Mouse (Mus musculus) C2C12 (cell line): Measurements from ENCODE around the gene Cgnl1. TPM values are rescaled to one million over a fixed set of nuclear protein-coding genes. Genes with fewer than 3 reads are reported as not detected.

ENCODE experiments used
- H3K27me3 ChIP-seq: one replicate; pipeline ENCODE4 v1.6.1; 2011; ENCODE audit not compliant: control insufficient read depth, insufficient read depth, insufficient read length
- H3K36me3 ChIP-seq: one replicate; pipeline ENCODE4 v1.6.1; 2011; ENCODE audit not compliant: control insufficient read depth, insufficient read depth
- H3K4me3 ChIP-seq: one replicate; pipeline ENCODE4 v1.5.1; 2011; ENCODE audit warnings: mild to moderate bottlenecking, control low read depth; ENCODE audit not compliant: poor library complexity, insufficient read depth, severe bottlenecking
- H3K79me2 ChIP-seq: one replicate; pipeline ENCODE4 v1.6.1; 2011; ENCODE audit not compliant: control insufficient read depth, insufficient read depth
- H3K79me3 ChIP-seq: one replicate; pipeline ENCODE4 v1.6.1; 2011; ENCODE audit warnings: low read depth, control low read depth
- H3ac ChIP-seq: one replicate; pipeline ENCODE3; 2011; ENCODE audit warnings: low read depth; ENCODE audit not compliant: control insufficient read depth, insufficient read length
- CEBPB ChIP-seq: IDR thresholded peaks from one replicate; pipeline ENCODE4 v1.6.1; 2011; ENCODE audit warnings: low read depth, mild to moderate bottlenecking, control low read depth, moderate library complexity
- CTCF ChIP-seq: IDR thresholded peaks from one replicate; pipeline ENCODE4 v1.5.1; 2011; ENCODE audit not compliant: control insufficient read depth, insufficient read depth, insufficient read length
- FOSL1 ChIP-seq: IDR thresholded peaks from one replicate; pipeline ENCODE4 v1.8.0; 2011; ENCODE audit warnings: mild to moderate bottlenecking, low read length; ENCODE audit not compliant: poor library complexity, insufficient read depth, severe bottlenecking
- MAX ChIP-seq: IDR thresholded peaks from one replicate; pipeline ENCODE4 v1.6.1; 2011; ENCODE audit warnings: mild to moderate bottlenecking, control low read depth
- MYOD1 ChIP-seq: IDR thresholded peaks from one replicate; pipeline ENCODE4 v1.6.1; 2011; ENCODE audit warnings: low read depth; ENCODE audit not compliant: control insufficient read depth, insufficient read length
- MYOG ChIP-seq: IDR thresholded peaks from one replicate; pipeline ENCODE4 v1.6.1; 2011; ENCODE audit not compliant: control insufficient read depth, insufficient read length; ENCODE audit errors: extremely low read depth
- USF1 ChIP-seq: IDR thresholded peaks from one replicate; pipeline ENCODE4 v1.6.1; 2011; ENCODE audit warnings: low read depth, mild to moderate bottlenecking, control low read depth, moderate library complexity
- polyA plus RNA-seq: library from polyadenylated mRNA; unstranded; fragments of >200 nt; fragmentation: generic; extraction: Trizol; gene quantifications from one replicate; pipeline ENCODE4 v1.2.1, GENCODE M21; 2012; ENCODE audit warnings: missing spikeins

Cgnl1 gene
- polyA plus RNA-seq, 1 experiment = 1.9 TPM

- H3ac ChIP-seq = no peak overlapping the region
- H3K79me3 ChIP-seq = no peaks in the 10 kb centered on the region
- H3K36me3 ChIP-seq = no peaks in the 10 kb centered on the region
- H3K4me3 ChIP-seq = no peak overlapping the region
- H3K79me2 ChIP-seq = no peaks in the 10 kb centered on the region
- TF ChIP-seq CEBPB (no peak), MAX (no peak), MYOG (no peak), USF1 (no peak), MYOD1 (no peak), CTCF (no peak)
- H3K27me3 ChIP-seq = peaks cover 5% of the 10 kb centered on the region
These were observed 155.2 kb downstream of the Cgnl1 start for GRCm38 (mm10) chr9:71616185-71616584.

GRCm38 (mm10) chr9:71614643-71615042 is 156.8 kb downstream of the Cgnl1 start:
- no peaks in the 10 kb centered on the region for H3K79me3 ChIP-seq
- H3K4me3 ChIP-seq = no peak overlapping the region
- TF ChIP-seq FOSL1 (no peak), CTCF (peak; percentile 53)

DNA sequence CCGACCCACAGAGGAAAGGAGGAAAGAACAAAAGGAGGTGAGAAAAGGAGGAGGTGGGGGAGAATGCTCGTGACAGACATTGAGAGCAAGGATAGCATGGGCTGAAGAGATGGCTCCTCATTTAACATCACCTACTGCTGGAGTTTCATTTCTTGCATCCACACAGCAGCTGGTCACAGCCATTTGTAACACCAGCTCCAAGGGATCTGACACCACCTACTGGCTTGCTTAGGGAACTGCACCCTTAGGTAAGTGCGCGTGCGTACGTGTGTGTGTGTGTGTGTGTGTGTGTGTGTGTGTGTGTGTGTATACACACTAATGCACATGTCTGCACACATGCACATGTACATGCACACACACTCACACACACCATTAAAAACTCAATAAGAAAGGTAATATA is 158.4 kb downstream of the Cgnl1 start:
- no peaks in the 10 kb centered on the region for H3K79me2 ChIP-seq
- H3ac ChIP-seq = no peak overlapping the region
- H3K79me3 ChIP-seq = no peaks in the 10 kb centered on the region
- H3K4me3 ChIP-seq = no peak overlapping the region
- H3K27me3 ChIP-seq = peaks cover 13% of the 10 kb centered on the region
- TF ChIP-seq CTCF = peak; percentile 8
- TF ChIP-seq FOSL1 = no peak
- no peaks in the 10 kb centered on the region for H3K36me3 ChIP-seq

More at GRCm38 (mm10) chr9:71614643-71615042, 156.8 kb downstream of the Cgnl1 start:
- Histone ChIP-seq H3K27me3 (peaks cover 7% of the 10 kb centered on the region), H3K79me2 (no peaks in the 10 kb centered on the region), H3K36me3 (no peaks in the 10 kb centered on the region), H3ac (no peak overlapping the region)

DNA sequence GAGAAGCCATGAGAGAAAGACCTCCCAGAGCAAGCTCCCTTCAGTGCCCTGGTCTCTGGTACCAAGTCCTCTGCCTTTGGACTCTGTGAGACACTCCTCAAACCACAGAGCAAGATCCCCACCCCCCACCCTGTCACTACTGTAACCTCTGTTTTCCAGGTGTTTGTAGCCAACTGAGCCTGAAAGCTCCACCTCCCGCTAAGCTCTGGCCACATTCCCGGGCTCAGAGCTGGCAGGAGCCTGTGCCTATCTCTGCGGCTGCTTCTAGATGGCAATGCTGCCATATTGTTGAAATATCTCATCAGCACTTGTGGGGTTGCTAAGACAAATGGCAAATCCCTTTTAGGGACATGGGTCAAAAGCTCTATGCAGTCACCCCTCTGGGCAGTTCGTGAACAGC is 159.5 kb downstream of the Cgnl1 start:
- no peaks in the 10 kb centered on the region for H3K79me3 ChIP-seq
- TF ChIP-seq CTCF (no peak), MYOG (no peak), MYOD1 (no peak), MAX (no peak), USF1 (no peak), CEBPB (no peak)
- H3K4me3 ChIP-seq = no peak overlapping the region
- no peaks in the 10 kb centered on the region for H3K36me3 ChIP-seq
- peaks cover 13% of the 10 kb centered on the region for H3K27me3 ChIP-seq
- no peak overlapping the region for H3ac ChIP-seq
- H3K79me2 ChIP-seq = no peaks in the 10 kb centered on the region

GRCm38 (mm10) chr9:71609010-71609409 is 162.4 kb downstream of the Cgnl1 start:
- no peaks in the 10 kb centered on the region for H3K79me3 ChIP-seq
- H3ac ChIP-seq = no peak overlapping the region
- H3K4me3 ChIP-seq = no peak overlapping the region
- peaks cover 13% of the 10 kb centered on the region for H3K27me3 ChIP-seq
- H3K36me3 ChIP-seq = no peaks in the 10 kb centered on the region
- H3K79me2 ChIP-seq = no peaks in the 10 kb centered on the region
- no peak for TF ChIP-seq CTCF
- TF ChIP-seq FOSL1 = no peak
- no peak for TF ChIP-seq USF1
- no peak for TF ChIP-seq MYOD1
- TF ChIP-seq MAX = no peak
- no peak for TF ChIP-seq MYOG
- TF ChIP-seq CEBPB = no peak

- H3ac ChIP-seq = no peak overlapping the region
- no peaks in the 10 kb centered on the region for H3K36me3 ChIP-seq
- H3K27me3 ChIP-seq = peaks cover 8% of the 10 kb centered on the region
- no peak overlapping the region for H3K4me3 ChIP-seq
- no peak for TF ChIP-seq MYOG
- no peak for TF ChIP-seq MAX
- TF ChIP-seq USF1 = no peak
- TF ChIP-seq CTCF = no peak
- no peak for TF ChIP-seq MYOD1
- TF ChIP-seq CEBPB = no peak
- TF ChIP-seq FOSL1 = no peak
- H3K79me2 ChIP-seq = no peaks in the 10 kb centered on the region
- no peaks in the 10 kb centered on the region for H3K79me3 ChIP-seq
These were observed 164.9 kb downstream of the Cgnl1 start for GRCm38 (mm10) chr9:71606296-71607057.
